Mouse (Mus musculus) heart, embryonic 15.5 days (tissue): ENCODE results near the gene Ccdc187. TPM values are rescaled to one million over a fixed set of nuclear protein-coding genes. Genes with fewer than 3 reads are reported as not detected.

Experiments
- ATAC-seq: fragments of 200-750 bp; cut with Nextera tagmentation; replicated peaks from 2 replicates; pipeline ENCODE4 v1.8.0; 2017; ENCODE audit warnings: low read depth, moderate TSS enrichment; ENCODE audit not compliant: insufficient number of reproducible peaks, insufficient read depth, low FRiP score
- H3K27ac ChIP-seq: fragments of 300-500 bp; sonication (generic); 2 replicates; pipeline ENCODE4 v1.5.1; 2015; ENCODE audit warnings: mild to moderate bottlenecking, inconsistent platforms
- H3K27me3 ChIP-seq: fragments of 300-500 bp; sonication (generic); 2 replicates; pipeline ENCODE4 v1.6.1; 2015; ENCODE audit warnings: inconsistent platforms
- H3K36me3 ChIP-seq: fragments of 300-500 bp; sonication (generic); 2 replicates; pipeline ENCODE4 v1.6.1; 2015; ENCODE audit warnings: mild to moderate bottlenecking, inconsistent platforms
- H3K4me1 ChIP-seq: fragments of 300-500 bp; sonication (generic); replicated peaks from 2 replicates; pipeline ENCODE4 v1.6.1; 2015; ENCODE audit warnings: inconsistent platforms
- H3K4me2 ChIP-seq: fragments of 300-500 bp; sonication (generic); 2 replicates; pipeline ENCODE4 v1.6.1; 2015; ENCODE audit warnings: inconsistent platforms, mild to moderate bottlenecking, moderate library complexity
- H3K4me3 ChIP-seq: fragments of 300-500 bp; sonication (generic); 2 replicates; pipeline ENCODE4 v1.5.1; 2015; ENCODE audit warnings: mild to moderate bottlenecking, inconsistent platforms
- H3K9ac ChIP-seq: fragments of 300-500 bp; sonication (generic); 2 replicates; pipeline ENCODE4 v1.6.1; 2015; ENCODE audit warnings: mild to moderate bottlenecking, inconsistent platforms
- H3K9me3 ChIP-seq: fragments of 300-500 bp; sonication (generic); replicated peaks from 2 replicates; pipeline ENCODE4 v1.6.1; 2016; ENCODE audit warnings: inconsistent platforms
- WGBS: fragments of 180-500 bp; shearing (Covaris S2); methylation state at CpG from one replicate; pipeline ENCODE4 v1.1.7; 2015; ENCODE audit warnings: mixed read lengths; 5-methylcytosine and 5-hydroxymethylcytosine counted together
- polyA plus RNA-seq: library from polyadenylated mRNA; unstranded; fragments of >200 nt; fragmentation: Nextera tagmentation; extraction: Ambion mirVana; gene quantifications from 2 replicates; pipeline ENCODE4 v1.2.1, GENCODE M21; 2015

Ccdc187 gene
- polyA plus RNA-seq, 1 experiment from 2014 or later: 0.08 TPM

- Histone ChIP-seq H3K9ac (no peak within 1 kb of the TSS), H3K27ac (no peak within 1 kb of the TSS), H3K9me3 (no peaks in the 10 kb centered on the region), H3K27me3 (peaks cover 51% of the 10 kb centered on the region), H3K4me1 (peaks cover 11% of the 10 kb centered on the region), H3K4me3 (no peak within 1 kb of the TSS), H3K4me2 (no peak within 1 kb of the TSS), H3K36me3 (peaks cover 27% of the 10 kb centered on the region)
- WGBS: 6% methylated on average over 19 of the region's 19 CpGs
- ATAC-seq: peak; percentile 80
Observed at GRCm38 (mm10) chr2:26208126-26208789, 86.1 kb downstream of the Ccdc187 start, which contains the start of gene Lhx3. TSS of gene Lhx3 (minus strand) at chr2:26208289.

GRCm38 (mm10) chr2:26207559-26207958, 86.8 kb downstream of the Ccdc187 start:
- Histone ChIP-seq H3K27me3 (peaks cover 58% of the 10 kb centered on the region), H3K4me2 (no peak overlapping the region), H3K9me3 (no peaks in the 10 kb centered on the region), H3K27ac (no peak overlapping the region), H3K4me3 (no peak overlapping the region), H3K4me1 (peaks cover 12% of the 10 kb centered on the region), H3K36me3 (peaks cover 26% of the 10 kb centered on the region), H3K9ac (no peak overlapping the region)
- ATAC-seq: no peak
- 16% methylated on average over 9 of the region's 9 CpGs for WGBS

GRCm38 (mm10) chr2:26205761-26206160, 88.6 kb downstream of the Ccdc187 start:
- Histone ChIP-seq H3K9me3 (no peaks in the 10 kb centered on the region), H3K4me2 (no peak overlapping the region), H3K27ac (no peak overlapping the region), H3K4me3 (no peak overlapping the region), H3K36me3 (peaks cover 8% of the 10 kb centered on the region), H3K27me3 (peaks cover 76% of the 10 kb centered on the region), H3K9ac (no peak overlapping the region), H3K4me1 (peaks cover 20% of the 10 kb centered on the region)
- 19% methylated on average over 10 of the region's 10 CpGs for WGBS
- ATAC-seq: no peak

- no peak overlapping the region for H3K9ac ChIP-seq
- WGBS: under 1% methylated on average over 16 of the region's 16 CpGs
- H3K27ac ChIP-seq: no peak overlapping the region
- no peak overlapping the region for H3K4me3 ChIP-seq
- ATAC-seq: no peak
- H3K27me3 ChIP-seq: peaks cover 82% of the 10 kb centered on the region
- no peaks in the 10 kb centered on the region for H3K9me3 ChIP-seq
- peaks cover 20% of the 10 kb centered on the region for H3K4me1 ChIP-seq
- no peak overlapping the region for H3K4me2 ChIP-seq
- H3K36me3 ChIP-seq: peaks cover 2% of the 10 kb centered on the region; the same call in 1 of the 2 replicates
Observed at GRCm38 (mm10) chr2:26205126-26205525, 89.2 kb downstream of the Ccdc187 start.

GRCm38 (mm10) chr2:26202849-26203475, 91.4 kb downstream of the Ccdc187 start:
- Histone ChIP-seq H3K9ac (no peak overlapping the region), H3K9me3 (no peaks in the 10 kb centered on the region), H3K36me3 (no peaks in the 10 kb centered on the region), H3K4me1 (peaks cover 23% of the 10 kb centered on the region), H3K27ac (no peak overlapping the region), H3K27me3 (peaks cover 100% of the 10 kb centered on the region), H3K4me2 (no peak overlapping the region), H3K4me3 (no peak overlapping the region)
- 2% methylated on average over 36 of the region's 36 CpGs for WGBS
- no peak for ATAC-seq

GRCm38 (mm10) chr2:26201926-26202848, 92.2 kb downstream of the Ccdc187 start:
- H3K9me3 ChIP-seq: no peaks in the 10 kb centered on the region
- ATAC-seq: no peak
- no peak overlapping the region for H3K27ac ChIP-seq
- H3K4me2 ChIP-seq: peak overlapping the region; percentile 28
- WGBS: 1% methylated on average over 77 of the region's 77 CpGs
- peaks cover 100% of the 10 kb centered on the region for H3K27me3 ChIP-seq
- H3K9ac ChIP-seq: no peak overlapping the region
- H3K36me3 ChIP-seq: no peaks in the 10 kb centered on the region
- H3K4me3 ChIP-seq: peak overlapping the region; percentile 12; the same call in 1 of the 2 replicates
- H3K4me1 ChIP-seq: peaks cover 26% of the 10 kb centered on the region

- 0% methylated on average over 10 of the region's 10 CpGs for WGBS
- H3K27me3 ChIP-seq: peaks cover 97% of the 10 kb centered on the region
- ATAC-seq: peak; percentile 56; the same call in 1 of the 2 replicates
- peak overlapping the region; percentile 13; the same call in 1 of the 2 replicates for H3K4me3 ChIP-seq
- peak overlapping the region; percentile 35 for H3K4me2 ChIP-seq
- no peak overlapping the region for H3K27ac ChIP-seq
- H3K9ac ChIP-seq: no peak overlapping the region
- peaks cover 19% of the 10 kb centered on the region for H3K4me1 ChIP-seq
- H3K36me3 ChIP-seq: no peaks in the 10 kb centered on the region
- H3K9me3 ChIP-seq: no peaks in the 10 kb centered on the region
Observed at GRCm38 (mm10) chr2:26198488-26198887, 95.9 kb downstream of the Ccdc187 start.

- Histone ChIP-seq H3K4me1 (peaks cover 9% of the 10 kb centered on the region), H3K4me2 (no peak overlapping the region), H3K36me3 (no peaks in the 10 kb centered on the region), H3K4me3 (no peak overlapping the region), H3K9ac (no peak overlapping the region), H3K9me3 (no peaks in the 10 kb centered on the region), H3K27me3 (peaks cover 91% of the 10 kb centered on the region), H3K27ac (no peak overlapping the region)
- ATAC-seq: no peak
- 38% methylated on average over 7 of the region's 7 CpGs for WGBS
Observed at GRCm38 (mm10) chr2:26194552-26195339, 99.6 kb downstream of the Ccdc187 start.
